Mouse (Mus musculus) ovary, adult 2 months (tissue): ENCODE measurements around the gene Irgq. TPM values are rescaled to one million over a fixed set of nuclear protein-coding genes. Genes with fewer than 3 reads are reported as not detected.

Source experiments
- polyA plus RNA-seq: library from polyadenylated mRNA; depleted of rRNA; stranded (reverse); fragments of >200 nt; gene quantifications from 2 replicates; pipeline ENCODE4 v1.2.3, GENCODE M21; 2012; rRNA removed

Gene Irgq
- 21.1 and 23.3 TPM in 2 replicates for polyA plus RNA-seq

GRCm38 (mm10) chr7:24530062-24530931 lies at the start of gene Irgq:
TSS of gene Irgq (plus strand) at chr7:24530689.

GRCm38 (mm10) chr7:24481474-24482207 lies 48.8 kb upstream of the Irgq start, which contains the start of gene Cadm4:
TSS of gene Cadm4 (plus strand) at chr7:24482023.

DNA sequence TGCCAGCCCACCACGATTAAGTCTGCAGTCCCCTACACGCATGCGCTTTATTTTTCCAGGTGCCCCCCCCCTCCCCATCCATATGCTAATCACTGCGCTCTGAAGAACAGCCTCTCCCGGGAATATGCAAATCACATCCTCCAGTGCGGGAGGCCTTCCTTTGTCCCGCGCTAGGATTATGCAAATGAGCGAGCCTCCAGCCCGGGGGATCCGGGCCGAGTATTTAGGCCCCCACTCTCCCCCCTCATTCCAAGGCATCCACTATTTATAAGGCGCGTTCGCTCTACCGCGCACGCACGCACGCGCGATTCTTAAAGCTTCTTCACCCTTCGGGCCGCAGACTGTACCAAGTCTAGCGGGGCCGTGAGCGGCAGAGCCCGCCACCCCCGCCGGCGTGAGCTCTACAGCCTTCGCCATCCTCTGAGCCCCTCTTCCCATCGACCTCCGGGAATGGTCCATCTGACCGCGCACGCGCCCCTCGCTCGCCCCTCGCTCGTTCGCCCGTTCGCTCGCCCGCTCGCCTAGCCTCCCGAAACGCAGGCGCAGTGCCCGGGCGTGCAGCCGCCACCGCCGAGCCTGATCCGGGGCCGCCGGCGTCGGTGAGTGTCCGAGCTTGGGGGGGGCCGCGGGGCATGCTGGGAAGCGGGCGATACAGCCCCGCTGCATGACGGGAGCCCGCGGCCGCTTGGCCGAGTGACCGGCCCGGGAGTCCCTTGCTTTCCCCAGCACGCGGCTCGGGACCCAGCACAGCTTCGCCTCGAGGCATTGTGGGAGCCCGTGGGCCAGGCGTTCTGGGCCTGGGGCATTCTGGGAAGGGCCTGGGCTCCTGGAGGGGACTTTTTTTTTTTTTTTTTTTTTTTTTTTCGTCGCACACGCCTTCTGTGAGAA lies 23.4 kb upstream of the Irgq start, which contains the start of gene Zfp428:
Gene Zfp428, plus strand, starts transcription at position 169 of the 888 bp plus-strand sequence.

GRCm38 (mm10) chr7:24512355-24512754 lies 18.1 kb upstream of the Irgq start, which contains the start of gene AC161166.1:
TSS of gene AC161166.1 (minus strand) at chr7:24512455.

GRCm38 (mm10) chr7:24546068-24546614 lies 15.7 kb downstream of the Irgq start, which contains the start of the genes Pinlyp and Xrcc1:
TSS of gene Pinlyp (minus strand) at chr7:24546118.
TSS of gene Xrcc1 (plus strand) at chr7:24546289.

DNA sequence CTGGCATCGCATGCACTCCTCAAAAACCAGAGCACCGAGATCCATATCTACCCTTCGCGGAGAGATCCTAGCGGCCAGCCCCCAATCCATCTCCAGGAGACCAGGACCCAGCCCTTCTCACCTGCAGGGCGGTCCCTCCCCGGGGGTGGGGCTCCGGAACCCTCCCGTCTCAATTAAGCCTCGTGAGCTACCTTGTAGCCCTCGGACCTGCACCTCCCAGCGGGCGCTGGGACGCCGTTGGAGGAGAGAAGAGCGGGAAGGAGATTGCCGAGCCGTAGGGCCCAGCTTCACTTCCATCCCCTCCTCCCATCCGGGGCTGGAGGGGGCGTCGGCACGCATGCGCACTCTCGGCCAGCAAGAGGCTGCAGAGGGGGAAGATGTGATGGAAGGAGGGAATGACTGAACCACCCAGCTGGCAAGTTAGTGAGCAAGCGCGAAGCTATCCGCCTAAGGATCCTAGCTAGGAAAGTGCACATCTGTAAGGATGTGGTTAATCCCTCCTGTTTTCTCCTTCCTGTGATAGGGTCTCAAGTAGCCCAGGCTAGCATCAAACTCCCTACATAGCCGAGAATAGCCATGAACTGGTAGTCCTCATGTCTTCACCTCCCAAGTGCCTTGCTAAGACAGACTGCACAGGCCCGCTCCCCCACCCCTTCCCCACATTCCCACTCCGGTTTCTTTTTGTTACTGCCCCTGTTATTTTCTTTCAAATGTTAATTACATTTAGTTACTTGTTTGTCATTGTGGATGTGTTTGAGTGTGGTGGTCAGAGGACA lies 57.0 kb downstream of the Irgq start, which contains the start of the genes Ethe1 and Zfp575:
Gene Ethe1, plus strand, starts transcription at position 214 of the 776 bp plus-strand sequence.
Gene Zfp575, minus strand, starts transcription at position 312 of the 776 bp plus-strand sequence.

Other genes starting within 250 kb of the Irgq start
- 6.8 and 7.4 TPM in 2 replicates for gene Zfp61, start 229.5 kb upstream of the Irgq start, polyA plus RNA-seq
- gene Zfp94, start 214.0 kb upstream of the Irgq start, polyA plus RNA-seq, result 8.5 and 9.3 TPM in 2 replicates
- gene Tescl, start 196.8 kb upstream of the Irgq start, polyA plus RNA-seq, result 0.52 and 0.53 TPM in 2 replicates
- gene Lypd5, start 181.5 kb upstream of the Irgq start, polyA plus RNA-seq, result not detected in 2 replicates
- 26.2 and 26.4 TPM in 2 replicates for gene Kcnn4, start 160.4 kb upstream of the Irgq start, polyA plus RNA-seq
- gene Smg9, start 131.1 kb upstream of the Irgq start, polyA plus RNA-seq, result 57.8 and 74.7 TPM in 2 replicates
- gene Irgc1, start 78.4 kb upstream of the Irgq start, polyA plus RNA-seq, result 0.09 and 0.11 TPM in 2 replicates
- gene Plaur, start 68.2 kb upstream of the Irgq start, polyA plus RNA-seq, result 14.4 and 15.2 TPM in 2 replicates
- 39.2 and 47.2 TPM in 2 replicates for gene Cadm4, start 48.7 kb upstream of the Irgq start, polyA plus RNA-seq
- gene Zfp428, start 23.7 kb upstream of the Irgq start, polyA plus RNA-seq, result 64.6 and 76.6 TPM in 2 replicates
- gene AC161166.1, start 18.2 kb upstream of the Irgq start, polyA plus RNA-seq, result not detected in 2 replicates
- 7.3 and 9.0 TPM in 2 replicates for gene Pinlyp, start 15.4 kb downstream of the Irgq start, polyA plus RNA-seq
- 68.3 and 73.5 TPM in 2 replicates for gene Xrcc1, start 15.6 kb downstream of the Irgq start, polyA plus RNA-seq
- gene Ethe1, start 56.9 kb downstream of the Irgq start, polyA plus RNA-seq, result 29.5 and 37.1 TPM in 2 replicates
- 0.87 and 0.89 TPM in 2 replicates for gene Zfp575, start 57.0 kb downstream of the Irgq start, polyA plus RNA-seq
- 2.6 and 3.5 TPM in 2 replicates for gene Phldb3, start 80.1 kb downstream of the Irgq start, polyA plus RNA-seq
- gene Lypd3, start 105.9 kb downstream of the Irgq start, polyA plus RNA-seq, result 3.0 and 3.6 TPM in 2 replicates
- gene Tex101, start 146.0 kb downstream of the Irgq start, polyA plus RNA-seq, result not detected in 2 replicates
- not detected in 2 replicates for gene BC049730, start 178.6 kb downstream of the Irgq start, polyA plus RNA-seq
- gene Gm4763, start 196.2 kb downstream of the Irgq start, polyA plus RNA-seq, result not detected in 2 replicates
- 3.6 and 5.0 TPM in 2 replicates for gene Cd177, start 229.6 kb downstream of the Irgq start, polyA plus RNA-seq
- 0.25 and 0.35 TPM in 2 replicates for gene Ceacam10, start 246.5 kb downstream of the Irgq start, polyA plus RNA-seq